Mouse (Mus musculus) B cell, adult 2 months (primary cell): ENCODE results near the gene Nmrk1.
"Not testable (repeated sequence)": the region's sequence is repeated elsewhere in the genome, so short reads cannot be mapped to it uniquely, and the experiment has no call there.

Source experiments
- DNase-seq, 2 experiments: peaks; one replicate each; pipeline ENCODE4 v3.0.0; 2022

The Nmrk1 gene

DNA sequence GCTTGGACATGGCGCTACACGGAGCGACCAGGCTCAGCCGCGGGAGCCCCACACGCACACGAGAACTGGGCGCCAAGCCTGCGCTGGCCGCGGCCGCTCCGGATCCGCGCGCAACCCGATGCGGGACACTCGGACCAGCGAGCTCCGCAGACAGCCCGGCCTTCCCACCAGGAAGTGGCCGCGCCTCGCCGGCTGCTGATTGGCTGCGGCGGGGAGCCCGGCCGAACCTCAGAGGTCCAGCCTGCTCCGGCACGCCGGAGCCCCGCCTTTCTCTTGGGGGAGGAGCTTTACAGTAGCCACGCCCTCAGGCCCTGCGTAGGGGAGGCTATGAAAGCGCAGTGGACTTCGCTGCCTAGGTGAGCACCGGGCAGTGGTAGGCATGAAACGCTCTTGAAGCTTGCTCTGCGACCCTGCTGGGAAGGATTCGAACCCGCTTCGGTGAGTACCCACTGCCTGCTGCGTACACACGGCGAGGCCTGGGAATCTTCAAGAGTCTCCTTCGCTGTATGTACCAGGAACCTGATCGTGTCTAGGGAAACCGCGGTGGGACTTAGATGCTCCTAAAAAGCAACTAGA is at the start of gene Nmrk1, which contains the start of gene Ostf1:
TSS of gene Nmrk1 (plus strand) at position 307 of the 576 bp plus-strand sequence.
TSS of gene Ostf1 (minus strand) at position 180 of the 576 bp plus-strand sequence.
- DNase-seq, result peak; percentile 96

GRCm38 (mm10) chr19:18582226-18582625 is 49.5 kb upstream of the Nmrk1 start:
- DNase-seq, result no peak

DNA sequence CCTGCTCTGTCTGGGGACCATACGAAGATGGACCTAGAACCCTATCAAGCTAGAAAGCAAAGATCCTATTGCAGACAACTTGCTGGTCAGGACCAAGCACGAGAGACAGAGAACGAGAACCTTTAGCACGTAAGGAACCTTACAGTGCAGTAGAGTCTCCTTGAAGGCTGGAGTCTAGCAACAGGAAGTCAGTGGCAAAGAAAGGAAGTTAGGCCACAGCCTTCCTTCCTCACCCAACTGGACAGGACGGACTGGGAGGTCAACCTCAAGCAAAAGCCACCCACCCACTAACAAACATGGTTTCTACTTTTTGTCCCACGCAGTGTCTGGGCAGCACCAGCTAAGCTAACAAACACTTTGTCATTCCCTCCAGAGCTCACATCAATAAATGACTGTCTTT is 48.9 kb upstream of the Nmrk1 start:
- DNase-seq, result no peak

GRCm38 (mm10) chr19:18583706-18584105 is 48.0 kb upstream of the Nmrk1 start:
- no peak for DNase-seq

DNA sequence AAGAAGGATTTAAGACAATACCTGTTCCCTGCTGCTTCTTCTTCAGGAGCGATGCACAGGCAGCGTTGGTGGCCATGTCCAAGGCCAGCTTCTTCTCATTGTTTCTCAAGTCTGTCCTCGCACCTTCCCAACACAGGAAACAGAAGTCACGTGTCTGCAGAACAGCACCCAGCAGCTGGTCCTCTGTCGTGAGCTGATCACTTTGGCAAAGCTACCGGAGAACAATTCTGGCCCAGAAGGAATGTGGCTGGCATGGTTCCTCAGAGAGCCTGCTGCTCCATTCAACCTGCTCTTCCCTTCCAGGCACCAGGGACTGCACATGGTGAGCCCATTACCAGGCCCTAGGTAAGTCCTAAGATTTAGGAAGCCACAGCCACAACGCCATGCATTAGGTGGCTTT is 47.1 kb upstream of the Nmrk1 start:
- DNase-seq, result no peak

GRCm38 (mm10) chr19:18587118-18587517 is 44.6 kb upstream of the Nmrk1 start:
- DNase-seq, result no peak

DNA sequence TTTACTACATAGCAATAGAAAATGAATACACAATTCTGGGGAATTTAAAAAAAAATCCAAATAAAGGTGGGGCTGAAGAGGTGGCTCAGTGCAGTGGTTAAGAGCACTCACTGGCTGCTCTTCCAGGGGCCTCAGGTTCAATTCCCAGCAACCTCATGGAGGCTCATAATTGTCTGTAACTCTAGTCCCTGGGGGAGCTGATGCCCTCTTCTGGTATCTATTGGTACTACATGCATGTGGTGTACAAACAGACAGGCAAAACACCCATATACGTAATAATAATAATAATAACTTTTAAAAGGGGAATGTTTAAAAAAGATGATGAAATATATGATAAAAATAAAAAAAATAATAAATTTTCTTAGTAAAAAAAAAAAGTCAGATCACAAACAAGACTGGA is 43.5 kb upstream of the Nmrk1 start:
- DNase-seq, result peak; percentile 49 to 55

GRCm38 (mm10) chr19:18588801-18589200 is 42.9 kb upstream of the Nmrk1 start:
- DNase-seq, result not testable (repeated sequence)

- DNase-seq, result no peak
Measured at GRCm38 (mm10) chr19:18589276-18589675, 42.5 kb upstream of the Nmrk1 start.

DNA sequence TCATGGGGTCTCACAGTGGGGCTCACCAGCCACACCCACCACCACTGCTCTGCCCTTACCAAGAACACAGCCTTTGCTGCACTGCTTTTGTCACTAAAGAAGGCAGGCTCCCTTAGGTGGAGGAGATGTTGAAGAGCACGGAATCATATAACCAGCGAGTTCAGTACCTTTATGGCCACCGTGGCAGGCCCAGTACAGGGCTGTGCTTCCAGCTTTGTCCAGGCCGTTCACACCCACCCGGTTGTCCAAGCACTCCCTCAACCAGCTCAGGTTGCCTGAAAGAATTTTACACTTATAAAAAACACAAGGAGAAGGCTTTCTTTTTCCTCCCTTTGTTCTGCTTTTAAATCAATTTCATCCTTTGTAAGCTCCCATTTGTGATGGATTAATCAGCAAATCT is 41.5 kb upstream of the Nmrk1 start:
- no peak for DNase-seq

DNA sequence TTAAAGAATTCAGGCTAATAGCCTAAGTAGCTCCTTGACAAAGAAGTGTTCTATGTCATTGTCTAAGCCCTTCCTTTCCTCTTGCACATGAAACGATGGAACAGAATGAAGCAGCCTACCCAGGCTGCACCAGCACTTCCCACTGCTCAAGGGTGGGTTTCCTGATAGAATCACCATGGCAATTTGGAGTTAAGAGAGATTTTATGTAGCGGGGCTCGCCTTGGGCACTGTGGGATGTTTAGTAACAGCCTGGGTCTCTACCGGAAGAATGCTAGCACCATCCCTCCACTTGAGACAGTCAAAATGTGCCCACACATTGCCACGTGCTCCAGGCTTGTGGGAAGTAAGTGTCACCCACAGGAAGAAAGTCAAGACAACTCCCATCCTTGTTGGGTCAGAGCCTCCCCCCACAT is 40.8 kb upstream of the Nmrk1 start:
- no peak for DNase-seq

DNA sequence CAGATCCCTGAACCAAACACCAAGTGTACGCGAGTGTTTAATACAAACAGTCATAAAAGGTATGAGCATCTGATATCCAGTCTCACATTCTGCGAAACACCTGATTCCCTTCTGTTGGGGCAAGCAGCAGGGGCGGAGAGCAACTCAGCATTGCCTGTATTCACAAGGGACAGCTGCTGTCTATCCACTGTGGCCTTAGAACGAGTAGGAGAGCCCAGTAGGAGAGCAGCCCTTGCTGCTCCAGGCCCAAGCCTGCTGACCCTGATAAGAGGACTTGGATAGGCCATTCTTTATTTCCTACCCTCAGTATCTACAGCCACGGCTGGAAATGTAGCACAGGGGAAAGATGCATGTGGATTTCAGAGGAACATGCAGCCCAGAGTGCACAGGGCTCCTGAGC is 38.8 kb upstream of the Nmrk1 start:
- no peak for DNase-seq

GRCm38 (mm10) chr19:18593722-18594121 is 38.0 kb upstream of the Nmrk1 start:
- no peak for DNase-seq

DNA sequence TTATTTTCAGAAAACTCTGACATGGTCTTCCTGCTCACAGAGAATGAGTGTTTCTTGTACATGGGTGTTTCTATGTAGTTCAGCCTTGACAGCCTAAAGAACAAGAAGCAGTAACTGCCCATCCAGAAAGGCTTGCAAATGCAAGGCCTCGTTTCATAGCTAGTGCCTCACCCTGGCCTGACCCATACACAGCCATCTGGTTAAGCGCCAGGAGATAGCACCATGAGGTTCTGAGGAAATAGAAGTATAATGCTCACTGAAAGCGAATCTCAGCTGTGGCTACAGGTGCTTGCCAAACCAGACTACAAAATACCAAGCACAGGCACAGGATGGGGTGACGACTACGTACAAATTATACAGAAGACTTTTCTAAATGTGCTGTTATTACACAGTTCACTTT is 34.9 kb upstream of the Nmrk1 start:
- DNase-seq, result no peak

GRCm38 (mm10) chr19:18597772-18598171 is 34.0 kb upstream of the Nmrk1 start:
- DNase-seq, result no peak

- DNase-seq, result no peak
Measured at GRCm38 (mm10) chr19:18598265-18598926, 33.4 kb upstream of the Nmrk1 start.

DNA sequence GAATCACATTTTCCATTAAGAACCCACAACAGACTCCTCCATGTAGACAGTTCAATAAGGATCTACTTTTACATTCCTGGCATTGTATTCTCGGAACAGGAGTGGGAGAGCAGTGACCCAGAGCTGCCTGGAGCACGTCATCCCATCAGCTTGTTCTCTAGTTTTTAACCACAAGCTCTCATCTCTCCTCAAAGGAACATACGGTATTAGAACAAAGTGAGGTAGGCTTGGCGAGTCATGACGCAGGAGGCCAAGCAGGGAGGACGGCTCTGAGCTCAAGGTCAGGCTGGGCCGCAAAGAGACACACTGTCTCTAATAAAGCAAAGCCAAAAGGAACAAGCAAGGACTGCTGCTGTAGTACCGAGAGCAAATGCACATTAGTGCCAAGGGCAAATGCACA is 32.7 kb upstream of the Nmrk1 start:
- DNase-seq, result no peak

DNA sequence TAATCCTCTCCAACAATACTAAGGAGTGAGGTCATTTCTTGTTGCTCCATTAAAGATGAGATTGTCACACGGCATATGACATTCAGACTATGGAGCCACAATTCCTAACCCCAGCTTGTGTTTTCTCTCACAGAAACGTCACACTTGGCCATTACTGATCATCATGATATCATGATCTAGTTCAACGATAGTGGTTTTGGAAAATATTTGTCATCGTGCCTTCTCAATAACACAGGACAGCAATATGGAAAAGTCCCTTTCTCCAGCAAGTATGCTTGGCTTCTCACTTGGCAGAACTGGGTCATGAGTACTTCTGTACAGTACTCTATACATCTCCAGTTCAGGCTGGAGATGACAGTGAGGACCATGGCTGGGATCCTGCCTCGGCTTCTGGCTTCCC is 32.1 kb upstream of the Nmrk1 start:
- DNase-seq, result no peak

- DNase-seq, result no peak
Measured at GRCm38 (mm10) chr19:18600611-18601010, 31.1 kb upstream of the Nmrk1 start.

DNA sequence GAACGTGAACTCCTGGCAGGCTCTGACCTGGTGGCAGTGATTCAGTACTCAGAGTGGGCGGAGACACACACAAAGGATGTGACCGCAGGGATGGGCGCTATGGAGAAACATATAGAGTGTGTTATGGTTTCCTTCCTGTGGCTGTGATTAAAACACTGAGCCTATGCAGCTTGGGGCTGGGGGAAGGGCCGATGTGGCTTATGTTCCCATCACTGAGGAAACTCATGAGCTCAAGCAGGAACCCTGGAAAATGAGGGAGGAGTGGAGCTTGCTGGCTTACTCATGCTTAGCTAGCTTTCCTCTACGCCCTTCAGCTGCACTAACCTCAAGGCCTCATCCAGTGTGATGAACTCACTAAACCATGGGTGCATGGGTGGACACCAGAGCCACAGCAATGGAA is 28.7 kb upstream of the Nmrk1 start:
- DNase-seq, result no peak

DNA sequence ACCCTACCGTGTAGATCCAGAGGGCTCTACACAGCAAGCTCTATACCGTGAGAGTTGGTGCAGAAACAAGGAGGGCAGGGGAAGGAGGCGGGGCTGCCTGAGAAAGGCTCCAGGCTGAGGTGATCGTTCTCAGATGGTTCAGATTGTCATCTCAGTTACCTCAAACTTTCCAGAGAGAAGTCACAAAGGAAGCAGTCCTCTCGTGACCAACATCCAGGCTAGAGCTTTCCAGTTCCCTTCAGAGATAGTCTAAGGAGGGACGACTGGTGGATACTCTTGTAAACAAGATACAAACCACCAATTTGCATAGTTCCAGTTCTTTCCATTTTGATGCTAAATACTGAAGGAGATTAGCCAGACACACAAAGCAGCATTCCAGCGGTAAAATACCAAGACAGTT is 23.8 kb upstream of the Nmrk1 start:
- no peak for DNase-seq

- DNase-seq, result no peak
Measured at GRCm38 (mm10) chr19:18608975-18609374, 22.8 kb upstream of the Nmrk1 start.

DNA sequence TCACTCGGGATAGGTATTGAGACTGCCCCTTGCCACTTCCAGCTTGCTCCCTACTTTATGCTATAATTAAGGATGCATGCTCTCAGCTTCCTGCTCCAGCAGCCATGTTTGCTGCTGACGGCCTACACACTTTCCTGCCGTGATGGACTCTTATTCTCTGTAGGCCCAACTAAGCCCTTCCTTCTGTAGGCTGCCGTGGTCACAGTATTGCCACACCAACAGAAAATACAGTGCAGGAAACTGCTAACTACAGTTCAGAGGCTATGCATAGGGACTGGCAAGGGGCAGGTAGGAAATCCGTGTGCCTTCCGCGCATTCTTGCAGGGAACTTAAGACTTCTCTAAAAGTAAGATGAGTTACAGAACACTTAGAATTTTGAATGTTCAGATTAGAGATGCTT is 17.4 kb upstream of the Nmrk1 start:
- no peak for DNase-seq

GRCm38 (mm10) chr19:18615680-18616240 is 16.0 kb upstream of the Nmrk1 start:
- DNase-seq, result peak; percentile 21 to 26

DNA sequence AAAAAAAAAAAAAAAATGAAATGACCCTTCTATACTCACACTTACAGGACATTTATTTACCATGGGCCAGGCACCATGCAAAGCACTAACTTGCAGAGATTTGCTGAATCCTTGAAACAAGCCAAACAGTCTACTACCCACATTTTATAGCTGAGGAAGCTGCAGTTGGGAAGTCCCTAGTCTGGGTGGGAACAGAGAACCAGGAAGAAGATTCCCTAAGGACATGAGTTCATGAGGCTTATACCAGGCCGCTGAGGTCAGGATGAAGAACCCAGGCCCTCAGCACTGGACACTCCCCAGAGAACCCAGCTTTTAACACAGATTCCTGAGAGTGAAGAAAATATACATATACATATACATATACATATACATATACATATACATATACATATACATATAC is 14.2 kb upstream of the Nmrk1 start:
- DNase-seq, result no peak
